Mouse (Mus musculus): Measurements from ENCODE around the gene Stra6.
A peak's percentile ranks its signal among the peaks of the same experiment; 100 is the strongest.

Stra6 gene

GRCm38 (mm10) chr9:58063531-58063930, at the start of gene Stra6:
Stra6 (plus strand) TSS chr9:58063788.
- DNase-seq (ENCODE audit: low spot score in 2 of 2): no peak

DNA sequence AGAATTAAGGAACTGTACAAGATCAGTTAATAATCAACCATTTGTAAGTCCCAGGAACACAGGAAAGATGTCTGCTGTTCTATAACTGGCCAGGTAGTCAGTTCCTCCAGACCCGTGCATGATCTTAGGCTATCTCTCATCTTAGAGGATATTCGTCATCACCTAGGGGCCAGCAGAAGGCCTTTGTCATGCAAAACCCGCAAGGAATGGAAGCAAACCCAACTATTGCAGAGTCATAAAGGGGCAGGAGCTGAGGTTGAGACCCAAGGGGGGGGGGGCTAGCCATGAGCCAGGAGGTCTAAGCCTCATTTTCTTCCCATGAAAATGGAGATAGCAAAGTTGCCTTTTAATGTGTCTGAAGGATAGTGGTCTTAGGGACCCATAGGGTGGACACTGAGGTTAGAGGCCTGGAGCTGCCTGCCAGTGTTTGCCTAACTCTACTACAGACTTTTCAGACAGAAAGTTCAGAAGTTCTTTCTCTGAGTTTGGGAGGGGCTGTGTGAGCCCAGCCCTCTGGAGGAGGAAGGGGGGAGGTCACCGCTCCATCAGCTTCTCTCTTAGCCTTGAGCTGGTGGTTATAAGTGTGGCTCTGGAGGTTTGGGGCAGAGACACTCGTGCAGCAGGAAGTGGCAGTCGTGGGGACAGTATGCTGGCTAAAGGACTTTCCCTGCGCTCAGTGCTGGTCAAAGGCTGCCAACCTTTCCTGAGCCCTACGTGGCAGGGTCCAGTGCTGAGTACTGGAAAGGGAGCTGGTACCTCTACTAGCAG, 49.0 kb upstream of the Stra6 start:
- DNase-seq (ENCODE audit: low spot score in 2 of 2): no peak

- DNase-seq (ENCODE audit: low spot score in 2 of 2): no peak
These were observed 47.7 kb upstream of the Stra6 start for GRCm38 (mm10) chr9:58015856-58016255.

DNA sequence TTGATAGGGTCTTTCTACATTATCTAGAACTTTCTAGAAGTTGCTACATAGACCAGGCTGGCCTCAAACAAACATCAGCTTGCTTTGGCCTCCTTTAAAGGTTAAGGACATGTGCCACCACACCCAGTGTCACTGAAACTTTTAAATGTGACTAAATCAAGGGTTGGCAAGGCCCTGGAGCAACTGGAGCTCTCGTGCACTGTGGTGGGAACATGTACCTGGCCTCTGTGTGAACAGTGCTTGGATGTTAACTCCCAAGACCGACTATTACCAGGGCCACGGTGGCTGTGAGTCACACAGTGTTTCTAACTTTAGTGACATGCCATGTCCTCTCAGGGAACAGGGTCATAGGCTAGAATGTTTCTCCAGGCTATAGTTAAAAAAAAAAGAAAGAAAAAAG, 46.6 kb upstream of the Stra6 start:
- DNase-seq (ENCODE audit: low spot score in 2 of 2): no peak

DNA sequence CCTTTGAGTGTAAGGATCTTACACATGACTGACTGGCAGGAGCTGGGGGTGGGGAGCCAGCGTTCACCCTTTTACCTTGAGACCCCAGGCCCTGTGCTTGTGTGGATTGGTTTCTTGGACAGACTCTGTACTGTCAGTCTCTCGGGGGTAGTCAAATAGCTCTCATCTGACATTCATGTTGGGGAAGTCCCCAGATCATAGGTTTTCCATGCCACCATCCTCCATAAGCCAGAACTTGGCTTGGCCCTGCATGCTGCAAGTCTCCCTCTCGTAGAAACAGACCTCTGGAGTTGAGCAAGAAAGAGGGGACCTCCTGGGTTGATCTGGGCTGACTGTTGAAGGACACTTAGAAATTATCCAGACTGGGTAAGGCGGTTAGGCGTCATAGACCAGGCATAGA, 45.2 kb upstream of the Stra6 start:
- DNase-seq (ENCODE audit: low spot score in 2 of 2): no peak

- DNase-seq (ENCODE audit: low spot score in 2 of 2): no peak
These were observed 37.6 kb upstream of the Stra6 start for GRCm38 (mm10) chr9:58025995-58026394.

- DNase-seq (ENCODE audit: low spot score in 2 of 2): no peak
These were observed 36.0 kb upstream of the Stra6 start for GRCm38 (mm10) chr9:58027426-58028180.

DNA sequence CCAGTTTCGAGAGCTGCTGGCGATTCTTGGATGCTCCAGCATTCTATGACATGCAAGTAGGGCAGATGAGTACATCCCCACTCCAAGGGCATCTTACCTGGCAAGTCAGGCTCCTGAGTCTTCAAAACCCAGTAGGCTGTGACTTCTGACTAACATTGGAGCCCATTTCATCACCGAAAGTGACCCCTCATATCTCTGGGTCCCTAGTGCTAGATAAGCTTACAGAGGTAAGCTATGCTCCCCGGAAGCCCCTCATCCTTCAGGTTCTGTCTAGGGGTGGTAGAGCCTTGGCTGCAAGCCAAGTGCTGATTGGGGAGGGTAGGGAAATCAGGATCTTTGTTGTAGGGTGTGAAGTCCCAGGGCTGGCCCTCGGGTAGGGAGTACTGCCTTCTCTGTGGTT, 34.7 kb upstream of the Stra6 start:
- DNase-seq (ENCODE audit: low spot score in 2 of 2): no peak

- no peak for DNase-seq (ENCODE audit: low spot score in 2 of 2)
These were observed 34.0 kb upstream of the Stra6 start for GRCm38 (mm10) chr9:58029635-58030034.

- no peak for DNase-seq (ENCODE audit: low spot score in 2 of 2)
These were observed 31.7 kb upstream of the Stra6 start for GRCm38 (mm10) chr9:58031895-58032294.

DNA sequence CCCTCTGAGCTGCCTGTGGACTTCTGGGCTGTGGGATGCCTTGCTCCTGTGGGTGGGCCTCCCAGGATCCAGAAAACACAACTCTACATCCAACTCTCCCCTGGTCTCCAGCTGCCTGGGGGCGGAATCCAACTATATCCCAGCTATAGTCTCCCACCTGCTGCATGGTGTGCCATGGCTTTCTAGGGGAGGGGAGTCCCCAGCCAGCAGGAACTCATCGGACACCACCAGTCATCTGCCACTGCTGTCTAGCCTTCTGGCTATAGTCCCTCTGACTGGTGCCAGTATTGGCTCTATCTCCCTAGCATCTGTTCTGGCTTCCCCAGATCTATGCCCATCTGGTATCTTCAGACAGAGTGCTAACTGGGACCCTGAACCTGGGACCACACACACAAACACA, 28.1 kb upstream of the Stra6 start:
- peak; percentile 51 to 75 for DNase-seq (ENCODE audit: low spot score in 2 of 2)

DNA sequence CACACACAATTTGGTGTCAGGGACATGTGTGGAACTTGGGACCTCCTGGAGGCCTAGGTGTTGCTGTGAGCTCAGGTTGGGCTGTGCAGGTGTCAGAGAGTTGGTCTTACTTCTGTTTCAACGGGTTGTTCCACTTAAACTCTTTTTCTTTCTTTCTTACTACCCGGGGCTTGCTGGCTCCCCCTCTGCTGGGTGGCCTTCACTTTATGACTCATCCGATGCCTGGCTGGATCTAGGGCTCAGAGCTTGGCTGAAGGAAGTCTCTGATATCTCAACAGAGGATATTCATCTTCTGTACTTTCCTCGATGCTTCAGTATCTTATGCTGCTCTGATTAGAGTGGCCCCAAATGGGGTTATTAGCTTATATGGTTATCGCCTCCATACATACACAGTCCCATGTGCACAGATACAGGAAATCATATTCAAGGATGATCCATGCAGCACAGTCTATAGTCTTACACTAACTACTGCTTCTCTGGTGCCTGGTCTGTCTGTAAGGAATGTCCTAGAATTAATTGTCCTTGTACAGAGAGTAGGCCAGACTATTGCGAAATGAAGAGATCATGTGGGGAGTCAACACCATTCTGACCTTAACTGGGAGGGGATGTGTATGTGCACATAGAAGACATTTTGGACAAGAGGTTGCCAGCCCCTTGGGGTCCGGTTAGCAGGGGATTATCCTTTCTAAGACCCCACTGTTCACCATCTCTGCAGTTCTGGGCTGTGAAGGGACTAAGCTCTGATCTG, 27.5 kb upstream of the Stra6 start:
- DNase-seq (ENCODE audit: low spot score in 2 of 2): no peak

DNA sequence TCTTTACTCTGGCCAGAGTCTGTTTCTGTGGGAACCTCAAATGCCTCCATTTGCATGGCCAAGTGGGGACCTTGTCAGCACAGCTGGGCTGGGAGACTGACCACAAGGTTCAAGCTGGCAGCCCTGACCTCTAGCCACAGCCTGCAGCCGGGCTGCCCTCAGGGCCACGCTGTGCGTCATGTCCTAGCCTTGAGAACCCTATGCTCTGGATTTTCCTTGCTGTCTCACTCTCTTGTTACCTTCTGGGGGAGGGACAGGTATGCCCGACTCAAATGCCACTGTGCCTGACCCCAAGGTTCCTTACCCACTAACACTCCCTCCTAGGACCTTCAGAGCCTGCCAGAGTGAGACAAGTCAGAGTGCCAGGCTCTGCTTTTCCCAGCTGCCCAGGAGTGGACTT, 26.6 kb upstream of the Stra6 start:
- no peak for DNase-seq (ENCODE audit: low spot score in 2 of 2)

GRCm38 (mm10) chr9:58038500-58039168, 25.0 kb upstream of the Stra6 start:
- DNase-seq (ENCODE audit: low spot score in 2 of 2): peak in 1 of 2 experiments; percentile 73

DNA sequence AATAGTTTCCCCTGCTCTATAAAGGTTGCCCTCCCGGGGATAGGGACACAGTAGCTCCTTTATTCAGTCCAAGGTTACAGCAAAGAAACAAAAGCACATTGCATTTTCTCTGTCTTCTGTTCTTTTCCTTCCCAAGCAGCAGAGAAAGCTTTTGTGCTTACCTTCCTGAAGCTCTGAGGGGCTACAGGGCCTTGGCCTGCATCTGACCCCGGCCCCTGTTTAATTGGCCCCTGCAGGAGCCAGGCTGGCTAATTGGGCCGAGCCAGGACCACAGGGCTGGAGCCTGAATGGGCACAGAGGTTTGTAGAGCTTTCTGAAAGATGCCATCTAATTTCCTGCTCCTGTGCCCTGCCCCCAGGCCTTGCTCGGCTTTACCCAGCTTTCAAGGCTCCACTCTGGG, 22.6 kb upstream of the Stra6 start:
- DNase-seq (ENCODE audit: low spot score in 2 of 2): no peak

- no peak for DNase-seq (ENCODE audit: low spot score in 2 of 2)
These were observed 21.2 kb upstream of the Stra6 start for GRCm38 (mm10) chr9:58042391-58042790.

- DNase-seq (ENCODE audit: low spot score in 2 of 2): no peak
These were observed 20.0 kb upstream of the Stra6 start for GRCm38 (mm10) chr9:58043496-58044017.

DNA sequence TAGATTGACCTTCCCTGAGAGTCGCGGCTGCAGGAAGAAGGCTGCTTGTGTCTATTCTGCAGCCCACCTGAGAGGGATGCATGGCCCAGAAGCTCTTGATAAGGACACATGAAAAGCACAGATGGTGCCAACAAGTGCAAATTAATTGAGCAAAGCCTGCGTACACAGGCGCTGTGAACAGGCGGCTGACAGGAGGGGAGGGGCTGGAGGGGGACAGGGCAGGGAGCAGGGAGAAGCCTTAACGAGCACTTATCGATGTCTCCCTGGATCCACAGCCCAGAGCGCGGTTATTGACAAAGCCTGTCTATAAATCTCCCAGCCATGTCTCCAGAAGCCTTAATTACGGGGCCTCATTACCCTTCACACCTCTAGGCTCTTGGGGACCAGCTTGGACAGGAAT, 18.8 kb upstream of the Stra6 start:
- DNase-seq (ENCODE audit: low spot score in 2 of 2): no peak

DNA sequence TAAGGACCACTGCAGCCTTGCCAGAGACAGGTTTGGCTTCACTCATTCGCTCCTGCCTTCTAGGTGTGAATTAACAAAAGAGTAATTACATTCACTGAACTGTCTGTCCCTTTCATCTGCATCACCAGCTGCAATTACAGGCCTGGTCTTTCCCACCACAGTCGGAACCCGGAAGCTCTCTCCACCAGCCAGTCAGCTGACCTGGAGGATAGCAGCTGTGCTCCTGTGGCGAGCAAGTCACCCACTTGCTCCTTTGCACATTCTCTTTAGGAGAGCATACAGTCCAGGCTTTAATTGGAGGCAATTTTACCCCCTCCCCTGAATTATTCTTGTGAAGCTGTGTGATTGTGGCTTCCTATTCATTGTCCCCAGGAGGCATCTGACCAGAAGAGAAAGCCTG, 17.9 kb upstream of the Stra6 start:
- no peak for DNase-seq (ENCODE audit: low spot score in 2 of 2)

- DNase-seq (ENCODE audit: low spot score in 2 of 2): no peak
These were observed 16.5 kb upstream of the Stra6 start for GRCm38 (mm10) chr9:58047061-58047460.

DNA sequence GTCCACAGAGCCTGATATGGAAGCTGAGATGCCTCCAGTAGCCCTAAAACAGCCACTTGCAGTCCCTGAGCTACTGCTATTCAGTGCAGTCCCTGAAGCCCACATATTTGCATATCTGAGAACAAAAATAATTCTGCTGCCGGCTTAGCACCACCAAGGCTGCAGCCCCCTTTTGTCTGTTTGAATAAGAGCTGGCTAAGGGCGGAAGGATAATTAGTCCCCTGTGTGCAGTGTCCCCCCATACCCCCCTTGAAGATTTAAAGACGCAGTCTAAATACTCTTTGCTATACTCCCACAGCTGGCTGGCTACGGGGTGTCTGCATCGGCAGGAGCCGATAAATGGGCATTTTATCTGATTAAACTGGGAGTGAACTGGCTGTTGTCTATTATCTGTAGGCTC, 15.0 kb upstream of the Stra6 start:
- no peak for DNase-seq (ENCODE audit: low spot score in 2 of 2)

DNA sequence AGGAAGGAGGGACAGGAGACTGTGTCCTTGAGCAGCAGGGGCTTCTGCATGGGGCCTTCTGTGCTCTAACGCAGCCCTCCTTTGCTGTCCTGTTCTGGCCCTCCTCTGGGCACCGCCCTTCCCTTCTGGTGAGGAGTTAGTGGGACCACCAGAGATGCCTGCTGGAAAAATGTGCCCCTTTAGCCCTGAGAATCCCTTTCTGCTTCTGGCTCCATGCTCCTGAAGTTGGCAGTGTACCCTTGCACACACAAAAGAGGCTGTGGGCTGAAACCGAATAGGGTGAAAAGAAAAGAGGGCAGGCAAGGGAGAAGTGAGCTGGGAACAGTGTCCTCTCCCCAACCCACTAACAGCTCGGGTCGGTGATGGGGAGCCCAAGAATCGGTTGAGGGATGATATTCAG, 14.4 kb upstream of the Stra6 start:
- DNase-seq (ENCODE audit: low spot score in 2 of 2): no peak

Measured in left cerebral cortex, adult 9 months (tissue).